Mouse (Mus musculus) midbrain, embryonic 15.5 days (tissue): ENCODE measurements around the gene Ptpn4. TPM values are rescaled to one million over a fixed set of nuclear protein-coding genes. Genes with fewer than 3 reads are reported as not detected.

ENCODE experiments used
- ATAC-seq: fragments of 200-750 bp; cut with Nextera tagmentation; replicated peaks from 2 replicates; pipeline ENCODE4 v1.8.0; 2017; ENCODE audit warnings: moderate TSS enrichment
- H3K27ac ChIP-seq: fragments of 300-500 bp; sonication (generic); 2 replicates; pipeline ENCODE4 v1.5.1; 2015; ENCODE audit warnings: mild to moderate bottlenecking, inconsistent platforms
- H3K27me3 ChIP-seq: fragments of 300-500 bp; sonication (generic); replicated peaks from 2 replicates; pipeline ENCODE4 v1.6.1; 2015; ENCODE audit warnings: inconsistent platforms
- H3K36me3 ChIP-seq: fragments of 300-500 bp; sonication (generic); replicated peaks from 2 replicates; pipeline ENCODE4 v1.6.1; 2015; ENCODE audit warnings: inconsistent platforms
- H3K4me1 ChIP-seq: fragments of 300-500 bp; sonication (generic); 2 replicates; pipeline ENCODE4 v1.6.1; 2015; ENCODE audit warnings: inconsistent platforms
- H3K4me2 ChIP-seq: fragments of 300-500 bp; sonication (generic); 2 replicates; pipeline ENCODE4 v1.6.1; 2015; ENCODE audit warnings: inconsistent platforms, mild to moderate bottlenecking, moderate library complexity
- H3K4me3 ChIP-seq: fragments of 300-500 bp; sonication (generic); 2 replicates; pipeline ENCODE4 v1.5.1; 2015; ENCODE audit warnings: mild to moderate bottlenecking, inconsistent platforms
- H3K9ac ChIP-seq: fragments of 300-500 bp; sonication (generic); 2 replicates; pipeline ENCODE4 v1.6.1; 2015; ENCODE audit warnings: mild to moderate bottlenecking, inconsistent platforms
- H3K9me3 ChIP-seq: fragments of 300-500 bp; sonication (generic); 2 replicates; pipeline ENCODE4 v1.6.1; 2016; ENCODE audit warnings: inconsistent platforms
- WGBS: fragments of 180-500 bp; shearing (Covaris S2); methylation state at CpG from one replicate; pipeline ENCODE4 v1.1.7; 2015; ENCODE audit warnings: mixed read lengths; 5-methylcytosine and 5-hydroxymethylcytosine counted together
- polyA plus RNA-seq: library from polyadenylated mRNA; unstranded; fragments of >200 nt; fragmentation: Nextera tagmentation; extraction: Ambion mirVana; gene quantifications from 2 replicates; pipeline ENCODE4 v1.2.1, GENCODE M21; 2015

Ptpn4 gene
- polyA plus RNA-seq, 1 experiment from 2014 or later = 10.9 TPM

- H3K27me3 ChIP-seq = no peaks in the 10 kb centered on the region
- no peak overlapping the region for H3K4me3 ChIP-seq
- peaks cover 7% of the 10 kb centered on the region; the same call in 1 of the 2 replicates for H3K36me3 ChIP-seq
- H3K27ac ChIP-seq = no peak overlapping the region
- no peak overlapping the region for H3K9ac ChIP-seq
- H3K4me2 ChIP-seq = no peak overlapping the region
- no peaks in the 10 kb centered on the region for H3K9me3 ChIP-seq
- no peak for ATAC-seq
- no peaks in the 10 kb centered on the region for H3K4me1 ChIP-seq
- WGBS = 93% methylated on average over 7 of the region's 7 CpGs
These were observed 170.5 kb downstream of the Ptpn4 start for GRCm38 (mm10) chr1:119666904-119667303.

- Histone ChIP-seq H3K36me3 (0 out of 2 replicates have a peak, but pooled peaks cover 4% of the 10 kb centered on the region), H3K27me3 (no peaks in the 10 kb centered on the region), H3K4me1 (peaks cover under 1% of the 10 kb centered on the region; the same call in 1 of the 2 replicates), H3K9ac (no peak overlapping the region), H3K27ac (no peak overlapping the region), H3K9me3 (no peaks in the 10 kb centered on the region), H3K4me2 (no peak overlapping the region), H3K4me3 (no peak overlapping the region)
- ATAC-seq = no peak
- WGBS = 95% methylated on average over 2 of the region's 2 CpGs
These were observed 183.1 kb downstream of the Ptpn4 start for GRCm38 (mm10) chr1:119654307-119654706.

- Histone ChIP-seq H3K27me3 (no peaks in the 10 kb centered on the region), H3K9me3 (no peaks in the 10 kb centered on the region), H3K36me3 (no peaks in the 10 kb centered on the region), H3K27ac (no peak overlapping the region), H3K4me3 (no peak overlapping the region), H3K4me1 (peaks cover 5% of the 10 kb centered on the region), H3K9ac (no peak overlapping the region), H3K4me2 (no peak overlapping the region)
- 90% methylated on average over 5 of the region's 5 CpGs for WGBS
- ATAC-seq = no peak
These were observed 187.0 kb downstream of the Ptpn4 start for GRCm38 (mm10) chr1:119650386-119650785.

GRCm38 (mm10) chr1:119649627-119650026 is 187.8 kb downstream of the Ptpn4 start:
- H3K4me2 ChIP-seq = no peak overlapping the region
- H3K27me3 ChIP-seq = no peaks in the 10 kb centered on the region
- H3K9ac ChIP-seq = no peak overlapping the region
- peaks cover 5% of the 10 kb centered on the region for H3K4me1 ChIP-seq
- no peaks in the 10 kb centered on the region for H3K9me3 ChIP-seq
- H3K27ac ChIP-seq = no peak overlapping the region
- H3K36me3 ChIP-seq = no peaks in the 10 kb centered on the region
- 77% methylated on average over 2 of the region's 2 CpGs for WGBS
- ATAC-seq = no peak
- H3K4me3 ChIP-seq = no peak overlapping the region; the same call in 1 of the 2 replicates

- H3K27ac ChIP-seq = peak within 1 kb of the TSS; percentile 77
- ATAC-seq = peak; percentile 96
- no peaks in the 10 kb centered on the region for H3K9me3 ChIP-seq
- no peaks in the 10 kb centered on the region for H3K36me3 ChIP-seq
- under 1% methylated on average over 85 of the region's 86 CpGs for WGBS
- H3K9ac ChIP-seq = peak within 1 kb of the TSS; percentile 78
- H3K4me3 ChIP-seq = peak within 1 kb of the TSS; percentile 96
- H3K4me2 ChIP-seq = peak within 1 kb of the TSS; percentile 90
- no peaks in the 10 kb centered on the region for H3K27me3 ChIP-seq
- H3K4me1 ChIP-seq = peaks cover 5% of the 10 kb centered on the region
These were observed 189.0 kb downstream of the Ptpn4 start, which contains the start of gene Epb41l5 for GRCm38 (mm10) chr1:119648205-119649111. Gene Epb41l5 (minus strand): TSS chr1:119649000.

GRCm38 (mm10) chr1:119646356-119646755 is 191.1 kb downstream of the Ptpn4 start:
- no peak overlapping the region for H3K9ac ChIP-seq
- no peaks in the 10 kb centered on the region for H3K9me3 ChIP-seq
- no peaks in the 10 kb centered on the region for H3K27me3 ChIP-seq
- no peaks in the 10 kb centered on the region for H3K36me3 ChIP-seq
- H3K4me3 ChIP-seq = no peak overlapping the region
- H3K4me2 ChIP-seq = no peak overlapping the region
- peaks cover 5% of the 10 kb centered on the region for H3K4me1 ChIP-seq
- no peak for ATAC-seq
- H3K27ac ChIP-seq = no peak overlapping the region
- 58% methylated on average over 2 of the region's 2 CpGs for WGBS

GRCm38 (mm10) chr1:119642367-119642766 is 195.0 kb downstream of the Ptpn4 start:
- no peak overlapping the region for H3K9ac ChIP-seq

GRCm38 (mm10) chr1:119641090-119641812 is 196.2 kb downstream of the Ptpn4 start:
- Histone ChIP-seq H3K4me1 (no peaks in the 10 kb centered on the region), H3K27ac (no peak overlapping the region), H3K4me3 (no peak overlapping the region), H3K4me2 (no peak overlapping the region), H3K9me3 (no peaks in the 10 kb centered on the region), H3K36me3 (no peaks in the 10 kb centered on the region), H3K9ac (no peak overlapping the region), H3K27me3 (no peaks in the 10 kb centered on the region)
- no peak for ATAC-seq

More at GRCm38 (mm10) chr1:119642367-119642766, 195.0 kb downstream of the Ptpn4 start:
- Histone ChIP-seq H3K9me3 (no peaks in the 10 kb centered on the region), H3K36me3 (no peaks in the 10 kb centered on the region), H3K27me3 (no peaks in the 10 kb centered on the region), H3K4me1 (no peaks in the 10 kb centered on the region), H3K4me2 (no peak overlapping the region), H3K27ac (no peak overlapping the region), H3K4me3 (no peak overlapping the region)
- 0 out of 2 replicates have a peak, but pooled peaks have one; percentile 30 for ATAC-seq
- 22% methylated on average over 12 of the region's 12 CpGs for WGBS

- Histone ChIP-seq H3K4me3 (no peak overlapping the region), H3K9ac (no peak overlapping the region), H3K4me2 (no peak overlapping the region), H3K4me1 (no peaks in the 10 kb centered on the region), H3K27me3 (no peaks in the 10 kb centered on the region), H3K27ac (no peak overlapping the region), H3K36me3 (no peaks in the 10 kb centered on the region), H3K9me3 (no peaks in the 10 kb centered on the region)
- ATAC-seq = no peak
- WGBS = 85% methylated on average over 2 of the region's 2 CpGs
These were observed 197.4 kb downstream of the Ptpn4 start for GRCm38 (mm10) chr1:119640006-119640405.

- no peak for ATAC-seq
- Histone ChIP-seq H3K4me2 (no peak overlapping the region), H3K36me3 (no peaks in the 10 kb centered on the region), H3K27me3 (no peaks in the 10 kb centered on the region), H3K9ac (no peak overlapping the region), H3K4me1 (no peaks in the 10 kb centered on the region), H3K4me3 (no peak overlapping the region), H3K9me3 (no peaks in the 10 kb centered on the region), H3K27ac (no peak overlapping the region)
- WGBS = 94% methylated on average over 6 of the region's 6 CpGs
These were observed 200.0 kb downstream of the Ptpn4 start for GRCm38 (mm10) chr1:119637188-119638023.

GRCm38 (mm10) chr1:119634746-119635145 is 202.7 kb downstream of the Ptpn4 start:
- Histone ChIP-seq H3K27me3 (no peaks in the 10 kb centered on the region), H3K4me3 (no peak overlapping the region), H3K4me2 (no peak overlapping the region), H3K36me3 (no peaks in the 10 kb centered on the region), H3K27ac (no peak overlapping the region), H3K9ac (no peak overlapping the region), H3K9me3 (no peaks in the 10 kb centered on the region), H3K4me1 (no peaks in the 10 kb centered on the region)
- no peak for ATAC-seq
- WGBS = 37% methylated on average over 3 of the region's 3 CpGs

GRCm38 (mm10) chr1:119630428-119630827 is 207.0 kb downstream of the Ptpn4 start:
- no peak overlapping the region for H3K4me2 ChIP-seq
- no peaks in the 10 kb centered on the region for H3K27me3 ChIP-seq
- ATAC-seq = no peak
- H3K27ac ChIP-seq = no peak overlapping the region
- no peak overlapping the region for H3K9ac ChIP-seq
- 74% methylated on average over 1 of the region's 1 CpGs for WGBS
- no peaks in the 10 kb centered on the region for H3K9me3 ChIP-seq
- H3K4me3 ChIP-seq = no peak overlapping the region
- H3K36me3 ChIP-seq = no peaks in the 10 kb centered on the region
- no peaks in the 10 kb centered on the region for H3K4me1 ChIP-seq
